Mouse (Mus musculus): Measurements from ENCODE around the gene Pdzrn3. TPM values are rescaled to one million over a fixed set of nuclear protein-coding genes. Genes with fewer than 3 reads are reported as not detected.

The Pdzrn3 gene
- polyA plus RNA-seq, 1 experiment = 11.2 TPM

DNA sequence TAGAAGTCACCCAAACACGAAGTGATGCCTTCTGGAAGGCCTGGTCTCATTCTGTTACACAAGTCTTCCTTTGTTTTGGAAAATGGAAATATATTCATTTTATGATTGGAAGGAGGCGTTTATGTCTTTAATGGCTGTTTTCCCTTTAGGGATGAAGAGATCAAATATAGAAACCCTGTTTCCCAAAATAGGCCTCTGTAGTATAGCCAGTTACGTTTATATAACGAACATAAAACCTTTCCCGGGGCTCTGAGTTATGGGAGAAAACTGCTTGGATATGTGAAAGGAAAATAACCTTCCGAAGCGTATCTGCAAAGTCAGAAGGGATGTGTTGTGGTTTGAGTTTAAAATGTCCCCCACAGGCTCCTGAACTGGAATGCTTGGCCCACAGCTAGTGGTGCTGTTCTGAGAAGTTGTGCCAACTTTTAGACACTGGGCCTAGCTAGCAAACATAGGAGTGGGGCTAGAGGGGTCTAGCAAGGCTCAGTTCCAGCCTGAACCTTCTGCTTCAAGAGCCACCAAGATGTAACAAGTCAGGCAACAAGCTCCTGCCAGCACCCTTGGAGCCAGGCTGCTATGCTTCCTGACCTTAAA, 58.2 kb downstream of the Pdzrn3 start:
- no peak overlapping the region for H3K4me3 ChIP-seq (ENCODE audit: low read depth, low read length)
- H3K27ac ChIP-seq (ENCODE audit: insufficient read depth, low read depth, low read length) = peak overlapping the region; percentile 34; the same call in 1 of the 2 replicates
- H3K36me3 ChIP-seq (ENCODE audit: control insufficient read depth, insufficient read depth, low read length) = no peaks in the 10 kb centered on the region
- no peaks in the 10 kb centered on the region for H3K4me1 ChIP-seq (ENCODE audit: control insufficient read depth, insufficient read depth, insufficient read length, low read length)
- WGBS = 78% methylated on average over 7 of the region's 7 CpGs
- H3K27me3 ChIP-seq (ENCODE audit: control insufficient read depth, insufficient read depth, low read length) = no peaks in the 10 kb centered on the region
- TF ChIP-seq POLR2A (IDR thresholded peaks at IDR 0.05; ENCODE audit: low read depth, low read length) (no peak), CTCF (IDR thresholded peaks at IDR 0.05; ENCODE audit: extremely low read depth, insufficient read length, insufficient replicate concordance, low read depth, low read length) (no peak)

DNA sequence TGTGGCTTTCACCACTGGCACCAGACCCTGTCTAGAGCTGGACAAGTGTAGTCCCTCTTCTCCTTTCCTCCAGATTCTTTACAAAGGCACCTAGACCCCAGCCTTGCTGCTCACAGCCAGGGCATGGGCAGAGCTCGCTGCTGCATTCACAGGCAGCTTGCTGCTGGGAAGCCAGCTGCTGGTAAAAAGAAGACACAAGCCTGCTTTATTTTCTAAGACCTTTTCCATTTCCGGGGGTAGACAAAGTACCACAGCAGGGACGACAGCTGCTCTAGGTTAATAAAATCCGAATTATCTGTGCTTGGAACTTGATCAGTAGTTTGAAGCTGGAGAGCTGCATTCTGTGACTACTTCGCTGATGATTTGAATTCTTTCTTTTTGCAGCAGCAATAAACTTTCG, 59.2 kb downstream of the Pdzrn3 start:
- TF ChIP-seq CTCF (IDR thresholded peaks at IDR 0.05; ENCODE audit: extremely low read depth, insufficient read length, insufficient replicate concordance, low read depth, low read length) (no peak), POLR2A (IDR thresholded peaks at IDR 0.05; ENCODE audit: low read depth, low read length) (no peak)
- WGBS = 45% methylated on average over 6 of the region's 6 CpGs
- H3K36me3 ChIP-seq (ENCODE audit: control insufficient read depth, insufficient read depth, low read length) = no peaks in the 10 kb centered on the region
- no peak overlapping the region for H3K4me3 ChIP-seq (ENCODE audit: low read depth, low read length)
- no peak overlapping the region for H3K27ac ChIP-seq (ENCODE audit: insufficient read depth, low read depth, low read length)
- H3K4me1 ChIP-seq (ENCODE audit: control insufficient read depth, insufficient read depth, insufficient read length, low read length) = no peaks in the 10 kb centered on the region
- H3K27me3 ChIP-seq (ENCODE audit: control insufficient read depth, insufficient read depth, low read length) = no peaks in the 10 kb centered on the region

DNA sequence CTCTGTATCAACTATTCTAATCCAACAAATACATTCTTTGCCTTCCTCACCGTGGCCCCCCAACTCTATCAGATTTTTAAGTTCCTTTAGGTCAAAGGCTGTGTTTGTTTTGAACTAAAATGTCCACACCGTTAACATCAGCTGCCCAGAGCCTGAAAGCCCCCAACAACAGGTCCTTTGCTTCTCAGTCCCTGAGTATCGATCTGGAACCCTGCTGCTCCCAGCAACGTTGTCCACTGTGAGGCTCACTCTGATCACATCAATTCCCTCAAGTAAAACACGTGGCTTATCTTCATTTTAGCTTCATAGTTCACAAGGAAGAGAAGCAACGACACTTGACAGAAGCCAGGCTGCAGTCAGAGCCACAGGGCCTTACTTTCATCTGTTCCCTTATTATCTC, 66.3 kb downstream of the Pdzrn3 start:
- Histone ChIP-seq H3K4me3 (ENCODE audit: low read depth, low read length) (no peak overlapping the region), H3K36me3 (ENCODE audit: control insufficient read depth, insufficient read depth, low read length) (no peaks in the 10 kb centered on the region), H3K27ac (ENCODE audit: insufficient read depth, low read depth, low read length) (no peak overlapping the region), H3K27me3 (ENCODE audit: control insufficient read depth, insufficient read depth, low read length) (no peaks in the 10 kb centered on the region), H3K4me1 (ENCODE audit: control insufficient read depth, insufficient read depth, insufficient read length, low read length) (no peaks in the 10 kb centered on the region)
- WGBS = 17% methylated on average over 6 of the region's 6 CpGs
- no peak for TF ChIP-seq POLR2A (IDR thresholded peaks at IDR 0.05; ENCODE audit: low read depth, low read length)
- no peak for TF ChIP-seq CTCF (IDR thresholded peaks at IDR 0.05; ENCODE audit: extremely low read depth, insufficient read length, insufficient replicate concordance, low read depth, low read length)

DNA sequence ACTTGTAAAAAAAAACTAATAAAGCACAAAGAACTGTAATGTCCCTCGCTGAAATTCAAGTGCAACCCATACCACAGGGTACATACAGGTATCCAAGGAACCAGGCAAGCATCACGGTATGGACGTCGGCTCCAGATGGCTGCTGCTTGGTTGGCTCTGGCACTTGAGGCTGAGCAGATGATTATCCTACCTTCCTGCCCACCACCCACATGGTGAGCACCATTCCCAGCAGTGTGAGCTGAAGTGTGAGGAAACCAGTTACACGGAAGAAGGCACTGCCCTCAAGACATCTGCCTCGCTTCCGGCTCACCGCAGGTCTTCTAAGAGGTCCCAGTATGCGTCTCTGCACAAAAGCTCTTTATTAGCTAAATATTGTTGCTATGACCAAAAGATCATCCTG, 67.2 kb downstream of the Pdzrn3 start:
- Histone ChIP-seq H3K27me3 (ENCODE audit: control insufficient read depth, insufficient read depth, low read length) (no peaks in the 10 kb centered on the region), H3K4me3 (ENCODE audit: low read depth, low read length) (no peak overlapping the region), H3K36me3 (ENCODE audit: control insufficient read depth, insufficient read depth, low read length) (no peaks in the 10 kb centered on the region), H3K4me1 (ENCODE audit: control insufficient read depth, insufficient read depth, insufficient read length, low read length) (no peaks in the 10 kb centered on the region), H3K27ac (ENCODE audit: insufficient read depth, low read depth, low read length) (no peak overlapping the region)
- TF ChIP-seq POLR2A (IDR thresholded peaks at IDR 0.05; ENCODE audit: low read depth, low read length) = no peak
- no peak for TF ChIP-seq CTCF (IDR thresholded peaks at IDR 0.05; ENCODE audit: extremely low read depth, insufficient read length, insufficient replicate concordance, low read depth, low read length)
- 90% methylated on average over 9 of the region's 9 CpGs for WGBS

DNA sequence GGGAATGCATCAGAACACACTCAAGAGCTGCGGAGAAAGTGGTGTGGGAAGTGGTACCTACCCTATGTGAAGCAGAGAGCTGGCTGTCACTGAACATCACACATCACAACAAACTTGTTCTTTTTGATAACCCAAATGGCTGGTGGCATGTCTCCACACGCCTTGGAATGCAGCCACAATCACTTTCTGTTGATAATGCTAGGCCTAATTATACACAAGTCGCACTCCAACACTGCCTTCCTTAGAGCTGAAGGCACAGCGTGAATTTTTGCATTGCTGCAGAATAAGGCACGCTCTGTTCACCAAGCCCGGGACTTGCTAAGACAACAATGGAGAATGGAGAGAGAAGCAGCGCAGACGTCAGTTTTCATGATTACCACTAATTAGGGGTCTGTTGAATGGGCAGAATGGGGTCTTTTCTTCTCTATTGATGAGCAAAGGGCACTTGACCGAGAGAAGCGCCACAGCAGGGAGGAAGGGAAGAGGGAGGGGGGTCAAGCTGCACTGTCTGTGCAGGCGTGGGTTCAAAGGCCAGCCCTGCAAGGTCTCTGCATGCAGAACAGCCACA, 69.6 kb downstream of the Pdzrn3 start:
- no peak overlapping the region for H3K4me3 ChIP-seq (ENCODE audit: low read depth, low read length)
- TF ChIP-seq CTCF (IDR thresholded peaks at IDR 0.05; ENCODE audit: extremely low read depth, insufficient read length, insufficient replicate concordance, low read depth, low read length) (no peak), POLR2A (IDR thresholded peaks at IDR 0.05; ENCODE audit: low read depth, low read length) (no peak)
- H3K27me3 ChIP-seq (ENCODE audit: control insufficient read depth, insufficient read depth, low read length) = no peaks in the 10 kb centered on the region
- H3K4me1 ChIP-seq (ENCODE audit: control insufficient read depth, insufficient read depth, insufficient read length, low read length) = no peaks in the 10 kb centered on the region
- WGBS = 67% methylated on average over 11 of the region's 11 CpGs
- no peak overlapping the region for H3K27ac ChIP-seq (ENCODE audit: insufficient read depth, low read depth, low read length)
- no peaks in the 10 kb centered on the region for H3K36me3 ChIP-seq (ENCODE audit: control insufficient read depth, insufficient read depth, low read length)

DNA sequence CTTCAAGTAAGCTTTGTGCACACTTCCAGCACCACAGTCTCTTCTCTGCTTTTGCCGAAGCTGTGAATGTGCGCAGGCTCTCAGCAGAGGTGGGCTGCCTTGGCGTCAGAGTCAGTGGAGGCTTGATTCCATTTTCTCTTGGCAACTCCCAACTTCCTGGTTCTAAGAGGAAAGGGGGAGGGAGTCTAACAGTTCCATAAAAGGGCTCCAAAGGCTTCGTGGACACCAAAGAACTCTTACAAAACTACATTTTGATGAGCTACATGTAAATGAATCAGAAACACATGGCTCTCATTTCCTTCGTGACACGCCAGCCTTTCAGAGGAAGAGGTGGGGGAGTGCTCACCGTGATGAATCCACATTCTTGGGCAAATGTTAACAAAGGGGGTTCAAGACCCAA, 70.9 kb downstream of the Pdzrn3 start:
- Histone ChIP-seq H3K27ac (ENCODE audit: insufficient read depth, low read depth, low read length) (no peak overlapping the region), H3K4me1 (ENCODE audit: control insufficient read depth, insufficient read depth, insufficient read length, low read length) (no peaks in the 10 kb centered on the region), H3K36me3 (ENCODE audit: control insufficient read depth, insufficient read depth, low read length) (no peaks in the 10 kb centered on the region), H3K4me3 (ENCODE audit: low read depth, low read length) (no peak overlapping the region), H3K27me3 (ENCODE audit: control insufficient read depth, insufficient read depth, low read length) (no peaks in the 10 kb centered on the region)
- TF ChIP-seq POLR2A (IDR thresholded peaks at IDR 0.05; ENCODE audit: low read depth, low read length) (no peak), CTCF (IDR thresholded peaks at IDR 0.05; ENCODE audit: extremely low read depth, insufficient read length, insufficient replicate concordance, low read depth, low read length) (no peak)
- 72% methylated on average over 7 of the region's 7 CpGs for WGBS

DNA sequence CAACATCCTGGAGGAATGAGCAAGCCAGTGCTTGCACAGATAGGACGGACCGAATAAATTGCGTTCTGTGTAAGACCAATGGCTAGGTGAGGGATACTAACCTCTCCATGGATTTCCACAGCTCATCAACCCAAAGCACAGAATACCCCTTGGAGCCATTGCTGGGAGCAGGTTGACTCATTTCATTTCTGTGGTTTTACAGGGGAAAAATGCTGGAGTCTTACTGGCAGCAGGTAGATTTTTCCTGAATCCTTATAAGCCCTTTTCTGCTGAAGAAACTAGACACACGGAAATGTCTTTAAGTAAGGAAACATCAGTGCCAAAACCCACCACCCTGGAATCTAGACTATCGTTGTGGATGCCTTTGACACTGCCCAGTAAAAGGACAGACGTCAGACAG, 72.2 kb downstream of the Pdzrn3 start:
- WGBS = 92% methylated on average over 6 of the region's 6 CpGs
- Histone ChIP-seq H3K36me3 (ENCODE audit: control insufficient read depth, insufficient read depth, low read length) (no peaks in the 10 kb centered on the region), H3K27me3 (ENCODE audit: control insufficient read depth, insufficient read depth, low read length) (no peaks in the 10 kb centered on the region), H3K27ac (ENCODE audit: insufficient read depth, low read depth, low read length) (no peak overlapping the region), H3K4me1 (ENCODE audit: control insufficient read depth, insufficient read depth, insufficient read length, low read length) (no peaks in the 10 kb centered on the region), H3K4me3 (ENCODE audit: low read depth, low read length) (no peak overlapping the region)
- no peak for TF ChIP-seq CTCF (IDR thresholded peaks at IDR 0.05; ENCODE audit: extremely low read depth, insufficient read length, insufficient replicate concordance, low read depth, low read length)
- no peak for TF ChIP-seq POLR2A (IDR thresholded peaks at IDR 0.05; ENCODE audit: low read depth, low read length)

Data from small intestine, adult 2 months (tissue).